Mouse (Mus musculus): ENCODE results near the gene Vax1. TPM values are rescaled to one million over a fixed set of nuclear protein-coding genes. Genes with fewer than 3 reads are reported as not detected.

Gene Vax1
- polyA plus RNA-seq, 1 experiment: not detected

GRCm38 (mm10) chr19:59169143-59169935, 517 bp downstream of the Vax1 start:
- no peak for DNase-seq (ENCODE audit: low spot score)

- DNase-seq (ENCODE audit: low spot score): no peak
Observed at GRCm38 (mm10) chr19:59168386-59168905, 1.4 kb downstream of the Vax1 start.

GRCm38 (mm10) chr19:59167871-59168270, 2.0 kb downstream of the Vax1 start:
- DNase-seq (ENCODE audit: low spot score): no peak

- no peak for DNase-seq (ENCODE audit: low spot score)
Observed at GRCm38 (mm10) chr19:59166879-59167278, 3.0 kb downstream of the Vax1 start.

GRCm38 (mm10) chr19:59166311-59166761, 3.5 kb downstream of the Vax1 start:
- DNase-seq (ENCODE audit: low spot score): peak; percentile 26

- DNase-seq (ENCODE audit: low spot score): no peak
Observed at GRCm38 (mm10) chr19:59165577-59165976, 4.3 kb downstream of the Vax1 start.

- DNase-seq (ENCODE audit: low spot score): no peak
Observed at GRCm38 (mm10) chr19:59164896-59165560, 4.8 kb downstream of the Vax1 start.

- DNase-seq (ENCODE audit: low spot score): no peak
Observed at GRCm38 (mm10) chr19:59164111-59164510, 5.7 kb downstream of the Vax1 start.

- no peak for DNase-seq (ENCODE audit: low spot score)
Observed at GRCm38 (mm10) chr19:59156702-59157101, 13.2 kb downstream of the Vax1 start.

GRCm38 (mm10) chr19:59154171-59154570, 15.7 kb downstream of the Vax1 start:
- no peak for DNase-seq (ENCODE audit: low spot score)

GRCm38 (mm10) chr19:59145492-59146140, 24.2 kb downstream of the Vax1 start:
- DNase-seq (ENCODE audit: low spot score): no peak

- DNase-seq (ENCODE audit: low spot score): no peak
Observed at GRCm38 (mm10) chr19:59145064-59145463, 24.8 kb downstream of the Vax1 start.

- DNase-seq (ENCODE audit: low spot score): no peak
Observed at GRCm38 (mm10) chr19:59142206-59142605, 27.6 kb downstream of the Vax1 start.

- DNase-seq (ENCODE audit: low spot score): no peak
Observed at GRCm38 (mm10) chr19:59135387-59135786, 34.5 kb downstream of the Vax1 start.

GRCm38 (mm10) chr19:59134916-59135315, 34.9 kb downstream of the Vax1 start:
- DNase-seq (ENCODE audit: low spot score): no peak

- DNase-seq (ENCODE audit: low spot score): no peak
Observed at GRCm38 (mm10) chr19:59133202-59133601, 36.7 kb downstream of the Vax1 start.

- no peak for DNase-seq (ENCODE audit: low spot score)
Observed at GRCm38 (mm10) chr19:59129671-59130070, 40.2 kb downstream of the Vax1 start.

- DNase-seq (ENCODE audit: low spot score): no peak
Observed at GRCm38 (mm10) chr19:59128531-59129204, 41.2 kb downstream of the Vax1 start.

- DNase-seq (ENCODE audit: low spot score): no peak
Observed at GRCm38 (mm10) chr19:59127424-59127823, 42.4 kb downstream of the Vax1 start.
